Mouse (Mus musculus) left cerebral cortex, adult 8-10 months (tissue): ENCODE results near the gene Rcan2. TPM values are rescaled to one million over a fixed set of nuclear protein-coding genes. Genes with fewer than 3 reads are reported as not detected.

ENCODE experiments used
- DNase-seq, 2 experiments: peaks; one replicate each; pipeline ENCODE4 v3.0.0; 2022; ENCODE audit warnings: low spot score in 2 of 2
- total RNA-seq, 4 experiments: library from RNA; stranded (reverse); gene quantifications; 2 replicates each; pipeline ENCODE4 v1.2.4; 2022

Rcan2 gene
- total RNA-seq, 4 experiments from 2014 or later, result 201 to 220 (median 213) TPM

GRCm38 (mm10) chr17:44013756-44014510, 212.8 kb downstream of the Rcan2 start:
- no peak for DNase-seq

- DNase-seq, result no peak
Observed at GRCm38 (mm10) chr17:44016314-44016713, 215.2 kb downstream of the Rcan2 start.

DNA sequence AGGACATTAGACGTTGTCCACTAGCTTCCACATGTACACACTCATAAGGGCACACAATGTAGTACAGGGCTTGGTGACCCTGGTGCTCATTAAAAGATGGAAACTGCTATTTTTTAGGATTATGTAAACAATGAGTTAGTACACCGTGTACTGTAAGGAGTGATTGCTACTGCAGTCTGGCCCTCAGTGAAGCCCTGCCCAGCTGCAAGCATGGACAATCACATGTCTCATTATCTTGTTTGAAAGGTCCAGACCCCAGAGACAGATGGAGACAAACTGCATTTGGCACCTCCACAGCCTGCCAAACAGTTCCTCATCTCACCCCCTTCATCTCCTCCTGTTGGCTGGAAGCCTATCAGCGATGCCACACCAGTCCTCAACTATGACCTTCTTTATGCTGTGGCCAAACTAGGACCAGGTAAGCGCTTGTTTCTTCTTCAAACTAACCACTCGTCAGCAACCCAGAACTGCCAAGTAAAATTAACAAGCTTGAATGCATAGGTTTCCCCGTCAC, 219.6 kb downstream of the Rcan2 start:
- DNase-seq, result no peak

DNA sequence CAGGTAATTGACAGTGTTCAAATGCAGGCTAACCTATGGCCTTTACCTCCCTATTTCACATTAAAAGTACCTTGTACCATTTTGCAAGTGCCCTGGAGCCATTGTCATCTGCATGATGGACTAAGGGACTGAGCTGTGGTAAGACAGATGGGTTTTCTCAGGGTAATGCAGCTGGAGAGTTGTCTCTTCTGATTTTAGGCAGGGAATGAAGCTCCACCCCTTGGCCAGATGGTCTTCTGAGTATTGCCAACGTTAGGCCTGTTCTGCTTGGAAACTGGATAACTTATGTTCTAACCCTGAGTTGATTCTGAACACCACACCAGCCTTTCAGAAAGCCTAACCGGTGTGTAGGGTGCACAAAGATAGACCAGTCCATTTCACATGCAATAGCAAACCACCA, 222.7 kb downstream of the Rcan2 start:
- DNase-seq, result no peak

DNA sequence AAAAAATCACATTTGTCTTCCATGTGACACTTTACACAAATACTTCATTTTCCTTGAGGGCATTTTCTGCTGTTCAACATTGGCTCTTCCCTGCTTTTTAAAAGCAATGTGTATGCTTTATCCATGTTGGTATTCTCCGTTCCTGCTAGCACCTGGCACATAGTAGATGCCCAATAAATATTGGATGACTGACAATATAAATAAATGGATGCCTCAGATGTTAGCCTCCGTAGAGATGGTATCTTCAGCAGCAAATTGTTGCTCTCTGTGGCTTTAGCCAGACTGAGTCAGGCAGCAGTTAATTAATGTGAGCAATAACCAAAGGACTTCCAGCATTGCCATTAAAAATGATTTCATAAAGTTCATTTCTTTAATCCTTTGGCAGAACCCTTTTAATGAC, 223.9 kb downstream of the Rcan2 start:
- no peak for DNase-seq

- DNase-seq, result no peak
Observed at GRCm38 (mm10) chr17:44025935-44026334, 224.8 kb downstream of the Rcan2 start.

- DNase-seq, result peak in 1 of 2 experiments; percentile 28
Observed at GRCm38 (mm10) chr17:44026378-44026777, 225.2 kb downstream of the Rcan2 start.

DNA sequence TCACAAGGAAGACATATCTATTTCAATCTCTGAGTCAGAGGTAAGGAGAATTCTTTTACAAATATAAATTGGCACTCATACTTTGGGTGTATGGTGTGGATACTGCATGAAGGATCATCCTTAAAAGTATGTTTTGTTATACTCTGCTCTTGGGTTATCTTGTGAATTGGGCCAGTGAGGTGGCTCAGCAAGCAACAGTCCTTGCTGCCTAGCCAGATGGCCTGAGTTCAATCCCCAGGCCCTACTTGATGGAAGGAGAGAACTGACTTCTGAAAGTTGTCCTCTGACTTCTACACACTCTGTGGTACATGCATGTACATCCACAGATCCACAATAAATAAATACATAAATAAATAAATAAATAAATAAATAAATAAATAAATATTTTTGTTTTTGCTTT, 225.6 kb downstream of the Rcan2 start:
- DNase-seq, result no peak

GRCm38 (mm10) chr17:44027311-44027710, 226.2 kb downstream of the Rcan2 start:
- DNase-seq, result no peak

DNA sequence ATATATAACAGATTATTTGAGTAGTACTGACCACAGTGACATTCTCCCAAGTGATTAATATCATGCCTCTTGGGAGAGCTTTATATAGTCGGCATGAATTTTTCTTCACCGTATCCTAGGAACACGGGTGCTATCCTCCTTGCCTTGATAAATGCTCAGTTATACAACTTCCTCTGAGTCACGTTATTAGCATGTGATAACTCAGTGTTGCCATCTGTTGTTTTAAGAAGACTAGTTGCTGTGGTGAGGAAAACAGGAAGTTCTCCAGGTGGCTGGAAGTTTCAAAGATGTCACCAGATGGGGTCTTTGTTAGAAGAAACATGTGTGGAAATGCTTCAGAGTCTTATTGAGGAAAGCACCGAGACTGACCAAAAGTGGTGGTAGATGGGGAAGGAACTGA, 228.5 kb downstream of the Rcan2 start:
- no peak for DNase-seq

DNA sequence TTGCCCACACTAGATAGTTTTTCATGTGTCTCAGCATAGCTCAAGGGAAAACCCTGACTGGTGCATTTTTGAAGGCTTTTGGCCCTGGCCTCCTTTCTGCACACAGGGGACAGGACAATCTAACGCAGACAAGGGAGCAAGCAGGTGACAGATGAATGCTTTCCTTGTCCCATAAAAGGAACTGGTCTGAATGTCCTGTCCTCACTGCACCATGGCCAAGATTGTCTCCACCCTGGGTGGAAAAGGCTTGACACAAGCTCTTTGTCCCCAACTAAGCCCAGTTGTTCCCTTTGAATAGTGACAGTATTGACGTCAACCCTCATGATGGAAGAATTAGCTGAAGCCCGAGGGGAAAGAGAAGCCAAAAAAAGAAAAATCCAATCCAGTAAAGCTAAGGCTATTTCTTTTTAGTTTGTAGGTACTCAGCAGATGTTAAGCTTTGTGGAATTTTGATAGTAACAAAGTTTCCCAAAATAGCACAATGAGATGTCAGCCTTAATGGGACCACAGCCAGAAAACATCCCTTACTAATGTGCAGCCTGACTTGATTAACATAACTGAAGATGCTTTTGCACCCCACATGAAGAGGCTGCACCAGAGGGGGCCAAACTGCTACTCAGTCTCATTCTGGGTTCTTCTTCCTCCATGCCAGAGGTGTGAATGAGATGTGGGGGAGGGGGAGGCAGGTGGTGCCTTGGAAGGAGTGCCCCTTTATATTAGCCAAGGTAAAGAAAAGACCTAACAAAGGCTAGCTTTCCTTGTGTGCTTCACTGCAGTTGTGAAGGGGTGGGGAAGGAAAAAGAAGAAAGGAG, 229.8 kb downstream of the Rcan2 start:
- DNase-seq, result peak in 1 of 2 experiments; percentile 62

DNA sequence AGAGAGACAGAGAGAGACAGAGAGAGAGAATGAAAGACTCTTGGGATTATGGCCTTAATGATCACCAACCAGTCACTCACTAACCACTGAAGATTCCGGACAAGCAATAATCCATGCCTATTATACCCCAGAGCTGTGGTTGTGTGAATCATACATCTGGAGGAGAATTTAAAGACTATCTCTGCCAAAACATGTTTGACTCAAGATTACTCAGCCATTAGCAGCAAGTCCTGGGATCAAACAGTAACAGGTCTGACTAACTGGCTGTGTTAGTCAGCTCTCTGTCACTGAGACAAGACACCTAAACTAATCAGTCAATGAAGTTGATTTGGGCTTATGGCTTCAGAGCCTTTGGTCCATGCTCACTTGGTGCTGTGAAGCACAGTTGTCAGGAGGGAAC, 233.9 kb downstream of the Rcan2 start:
- DNase-seq, result no peak

DNA sequence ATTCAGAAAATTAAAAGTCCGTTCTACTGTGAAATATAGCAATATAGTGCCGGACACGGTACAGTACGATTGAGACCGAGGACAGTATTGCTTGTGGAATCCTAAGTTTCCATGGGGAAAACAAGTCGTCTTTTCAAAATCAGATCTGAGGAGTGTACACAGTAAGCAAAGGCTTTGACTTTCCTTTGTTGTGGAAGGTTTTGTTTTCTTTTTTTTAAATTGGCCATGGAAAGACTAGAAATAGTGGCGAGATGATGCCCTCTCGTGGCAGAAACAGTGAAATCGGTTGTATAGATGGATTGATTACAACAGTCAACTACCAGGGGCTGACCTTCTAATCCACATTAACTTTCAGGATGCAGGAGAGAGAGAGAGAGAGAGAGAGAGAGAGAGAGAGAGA, 237.5 kb downstream of the Rcan2 start:
- no peak for DNase-seq

DNA sequence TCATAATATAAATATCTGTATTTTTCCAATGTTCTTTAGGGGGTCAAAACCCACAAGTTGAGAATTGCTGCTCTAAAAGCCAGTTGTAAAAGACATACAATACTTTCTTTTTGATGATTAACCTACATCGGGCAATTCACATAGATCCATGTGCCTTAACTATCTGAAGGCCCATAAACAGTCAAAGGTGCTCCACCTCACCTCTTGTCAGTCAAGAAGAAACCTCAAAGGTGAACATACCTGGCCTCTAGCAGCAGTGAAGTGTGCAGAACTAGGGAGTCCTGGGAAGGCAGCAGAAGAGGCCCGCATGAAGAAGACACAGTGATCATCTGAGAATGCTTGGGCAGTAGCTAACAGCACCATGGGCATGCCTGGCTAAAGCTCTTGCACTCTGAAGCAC, 239.3 kb downstream of the Rcan2 start:
- no peak for DNase-seq

GRCm38 (mm10) chr17:44042301-44042700, 241.2 kb downstream of the Rcan2 start:
- no peak for DNase-seq

- DNase-seq, result no peak
Observed at GRCm38 (mm10) chr17:44042861-44043260, 241.7 kb downstream of the Rcan2 start.

GRCm38 (mm10) chr17:44053427-44053826, 252.3 kb downstream of the Rcan2 start:
- no peak for DNase-seq

DNA sequence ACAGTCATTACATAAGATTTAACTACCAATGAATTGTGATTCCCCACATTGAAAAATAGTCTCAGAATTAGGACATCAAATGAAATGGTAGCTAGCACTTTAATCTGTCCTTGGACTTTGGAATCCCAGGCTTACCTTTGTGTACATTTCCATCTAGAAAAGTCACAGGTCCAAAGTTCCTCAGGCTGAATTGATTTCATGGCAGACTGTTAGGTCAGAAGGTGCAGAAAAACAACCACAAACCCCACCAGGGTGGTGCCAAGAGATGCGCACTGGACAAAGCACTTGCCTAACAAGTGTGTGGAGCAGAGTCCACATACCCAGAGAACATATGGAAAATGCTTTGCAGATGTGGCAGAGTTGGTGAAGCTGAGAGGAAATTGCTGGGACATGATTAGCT, 256.0 kb downstream of the Rcan2 start:
- no peak for DNase-seq

DNA sequence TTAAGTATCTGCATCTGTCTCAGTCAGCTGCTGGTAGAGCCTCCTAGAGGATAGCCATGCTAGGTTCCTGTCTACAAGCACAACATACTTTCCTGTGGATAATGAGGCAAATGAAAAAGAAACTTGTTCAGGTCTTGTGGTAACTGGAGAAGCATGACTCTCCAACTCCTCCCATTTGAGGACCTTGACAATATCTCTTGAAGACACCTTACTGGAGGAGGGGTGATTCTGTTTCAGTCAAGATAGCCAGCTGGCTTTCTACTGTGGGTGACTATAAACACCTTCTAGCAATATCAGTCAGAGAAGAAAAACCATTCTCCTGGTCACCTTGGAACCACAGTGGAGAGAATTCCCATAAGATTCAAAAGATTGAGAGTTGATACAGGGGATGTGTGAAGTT, 257.0 kb downstream of the Rcan2 start:
- no peak for DNase-seq

GRCm38 (mm10) chr17:44060781-44061180, 259.6 kb downstream of the Rcan2 start:
- no peak for DNase-seq

- no peak for DNase-seq
Observed at GRCm38 (mm10) chr17:44061289-44061890, 260.2 kb downstream of the Rcan2 start.

DNA sequence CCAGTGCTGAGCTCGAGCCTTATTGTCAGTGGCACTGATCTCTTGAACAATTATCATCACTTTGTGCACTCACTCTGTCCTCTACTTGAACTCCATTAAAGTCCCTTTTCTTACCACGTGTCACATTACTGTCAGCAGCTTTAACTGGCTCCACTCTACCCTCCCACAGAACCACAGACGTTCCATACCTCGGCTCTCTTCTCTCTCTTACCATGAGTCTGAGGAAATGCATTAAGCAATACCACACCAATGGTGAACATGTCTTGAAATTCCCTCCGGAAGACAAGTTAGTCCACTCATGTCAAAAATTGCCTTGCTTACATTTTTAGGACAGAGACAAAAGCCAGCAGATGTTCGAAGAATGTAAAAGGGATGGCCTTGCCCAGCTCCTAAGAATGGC, 267.7 kb downstream of the Rcan2 start:
- DNase-seq, result no peak
